Mouse (Mus musculus) splenic B cell, adult 2 months (primary cell): ENCODE data around the gene Fbxo22.
"Not testable (repeated sequence)": the region's sequence is repeated elsewhere in the genome, so short reads cannot be mapped to it uniquely, and the experiment has no call there.

Experiments used
- DNase-seq: peaks from one replicate; pipeline ENCODE4 v3.0.0-alpha.2; 2011; ENCODE audit warnings: low read depth, low spot score
- H3K27me3 ChIP-seq: 2 replicates; pipeline ENCODE4 v1.6.1; 2012; ENCODE audit warnings: mild to moderate bottlenecking, low read length, moderate library complexity, mixed read lengths; ENCODE audit not compliant: control insufficient read depth, poor library complexity, insufficient read depth, severe bottlenecking
- H3K36me3 ChIP-seq: 2 replicates; pipeline ENCODE4 v1.6.1; 2012; ENCODE audit warnings: mild to moderate bottlenecking, low read length, moderate library complexity, mixed read lengths; ENCODE audit not compliant: control insufficient read depth, poor library complexity, insufficient read depth, severe bottlenecking

Fbxo22 gene

DNA sequence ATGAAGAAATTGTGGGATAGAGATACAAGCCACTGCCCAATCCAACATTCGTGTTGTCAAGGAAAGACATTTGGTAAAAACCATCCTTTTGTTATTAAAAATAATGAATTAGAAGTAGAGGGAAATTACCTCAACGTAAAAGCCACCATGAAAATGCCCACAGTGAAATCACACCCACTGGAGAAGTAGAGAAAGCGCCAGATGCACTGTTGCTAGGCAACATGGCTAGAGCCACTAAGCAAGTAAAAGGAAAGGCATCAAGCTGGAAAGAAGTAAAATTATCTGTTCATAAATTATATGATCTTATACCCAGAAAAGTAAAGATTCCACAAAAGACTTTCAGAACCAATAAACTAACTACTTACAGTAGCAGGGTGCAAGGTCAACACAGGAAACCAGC, 17.5 kb downstream of the Fbxo22 start:
- no peak for DNase-seq
- Histone ChIP-seq H3K27me3 (no peaks in the 10 kb centered on the region), H3K36me3 (peaks cover 6% of the 10 kb centered on the region)

DNA sequence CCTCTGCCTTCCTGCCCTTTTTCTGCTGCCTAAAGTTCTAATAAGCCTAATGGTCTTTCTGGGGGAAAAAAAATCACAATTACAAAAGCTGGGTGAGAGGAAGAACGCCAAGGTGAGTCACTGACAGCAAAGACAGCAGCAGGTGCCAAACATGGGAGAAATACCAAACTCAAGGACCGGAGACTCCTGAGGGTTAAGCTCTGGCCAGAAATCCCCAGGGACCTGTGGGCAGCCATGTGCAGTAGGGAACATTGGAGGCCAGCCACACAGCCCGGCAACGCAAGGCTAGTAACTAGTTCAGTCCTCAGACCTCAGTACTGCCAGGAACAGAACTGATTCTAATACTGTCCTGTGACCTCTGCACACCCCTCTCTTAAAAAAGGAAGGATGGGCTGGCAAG, 19.4 kb downstream of the Fbxo22 start:
- Histone ChIP-seq H3K27me3 (no peaks in the 10 kb centered on the region), H3K36me3 (peaks cover 3% of the 10 kb centered on the region)
- DNase-seq = no peak

DNA sequence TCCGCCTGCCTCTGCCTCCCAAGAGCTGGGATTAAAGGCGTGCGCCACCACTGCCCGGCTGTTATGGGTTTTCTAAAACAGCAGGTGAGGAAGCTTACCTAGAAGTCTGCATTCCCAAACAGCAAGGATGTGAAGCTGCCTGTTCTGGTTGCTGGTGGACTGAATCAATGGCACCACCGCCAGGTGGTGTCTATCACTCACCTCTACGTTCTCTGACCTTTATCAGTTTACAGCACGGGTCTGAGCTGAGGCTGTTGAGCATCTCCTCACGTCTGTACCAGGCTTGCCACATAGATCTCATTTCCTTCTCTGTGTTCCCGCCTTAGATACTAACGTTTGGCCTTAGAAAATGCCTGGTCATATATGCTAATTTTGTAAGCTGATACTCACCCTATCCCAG, 20.3 kb downstream of the Fbxo22 start:
- H3K36me3 ChIP-seq = no peaks in the 10 kb centered on the region; the same call in 1 of the 2 replicates
- H3K27me3 ChIP-seq = no peaks in the 10 kb centered on the region
- DNase-seq = no peak

DNA sequence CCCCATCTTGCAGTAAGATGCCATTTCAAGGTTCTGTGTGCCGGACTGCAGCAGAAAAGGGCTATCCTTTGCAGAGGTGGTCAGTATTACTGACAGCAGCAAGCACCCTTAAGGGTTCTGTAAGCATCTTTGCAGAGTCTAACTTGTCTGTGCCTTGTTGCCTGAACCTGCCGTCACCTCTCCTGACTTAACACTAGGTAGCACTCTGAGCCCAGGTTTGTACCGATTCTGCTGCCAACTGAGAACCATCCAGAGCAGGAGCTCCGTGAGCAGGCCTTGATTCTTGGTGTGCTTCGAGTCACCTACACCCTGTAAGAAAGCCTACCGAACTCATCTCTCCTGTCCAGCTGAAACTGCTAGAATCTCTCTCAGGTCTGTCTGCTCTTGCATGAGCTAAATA, 22.8 kb downstream of the Fbxo22 start:
- Histone ChIP-seq H3K27me3 (no peaks in the 10 kb centered on the region), H3K36me3 (no peaks in the 10 kb centered on the region)
- peak; percentile 22 for DNase-seq

DNA sequence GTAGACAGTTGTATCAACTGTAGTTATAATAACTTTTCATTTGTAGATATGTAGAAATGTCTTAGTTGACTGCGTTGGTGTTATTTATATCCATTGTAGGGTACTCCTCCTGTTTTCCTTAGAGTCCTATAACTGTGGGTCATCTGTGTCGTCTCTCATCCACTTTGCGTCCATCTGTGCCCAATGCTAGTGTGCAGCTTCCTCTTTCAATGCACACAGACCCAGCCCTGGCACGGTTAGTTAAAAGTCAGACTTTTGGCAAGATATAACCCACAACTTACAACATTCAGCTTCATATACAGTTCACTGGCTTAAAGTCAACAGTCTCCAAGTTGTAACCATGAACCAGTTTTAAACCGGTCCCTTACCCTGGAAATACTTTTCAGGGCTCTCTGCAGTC, 23.4 kb downstream of the Fbxo22 start:
- H3K36me3 ChIP-seq = no peaks in the 10 kb centered on the region
- no peaks in the 10 kb centered on the region for H3K27me3 ChIP-seq
- DNase-seq = no peak

DNA sequence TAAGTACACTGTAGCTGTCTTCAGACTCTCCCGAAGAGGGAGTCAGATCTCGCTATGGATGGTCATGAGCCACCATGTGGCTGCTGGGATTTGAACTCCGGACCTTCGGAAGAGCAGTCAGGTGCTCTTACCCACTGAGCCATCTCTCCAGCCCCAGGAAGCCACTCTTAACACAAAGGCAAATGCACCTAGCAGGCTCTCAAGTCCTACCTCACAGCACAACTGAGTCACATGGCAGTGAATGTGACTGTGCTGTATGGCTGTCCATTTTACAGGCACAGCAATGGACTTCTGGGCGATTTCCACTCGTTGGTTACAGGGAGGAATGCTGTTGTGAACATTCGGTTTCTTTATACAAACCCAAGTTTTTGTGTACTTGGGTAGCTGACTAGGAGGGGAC, 23.9 kb downstream of the Fbxo22 start:
- DNase-seq = no peak
- Histone ChIP-seq H3K36me3 (no peaks in the 10 kb centered on the region), H3K27me3 (no peaks in the 10 kb centered on the region)

DNA sequence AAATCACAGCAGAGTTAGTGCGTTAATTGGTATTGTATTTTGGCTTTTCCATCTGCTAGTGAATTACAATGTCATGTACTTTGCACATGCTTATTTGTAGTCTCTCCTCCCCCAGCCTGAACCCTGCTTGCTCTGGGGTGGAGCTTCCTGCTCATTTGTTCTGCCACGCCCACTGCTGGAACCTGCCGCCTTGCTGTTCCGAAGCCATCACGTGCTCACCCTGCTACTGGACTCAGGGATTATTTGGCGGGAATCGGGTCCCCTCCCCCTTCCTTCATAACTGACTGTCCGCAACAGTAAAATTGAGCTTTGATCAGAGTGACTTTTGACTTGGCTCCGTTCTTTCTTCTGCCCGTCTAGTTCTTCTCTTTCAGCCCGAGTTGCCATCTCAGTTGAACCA, 24.4 kb downstream of the Fbxo22 start:
- H3K27me3 ChIP-seq, DNase-seq, H3K36me3 ChIP-seq: not testable (repeated sequence)

DNA sequence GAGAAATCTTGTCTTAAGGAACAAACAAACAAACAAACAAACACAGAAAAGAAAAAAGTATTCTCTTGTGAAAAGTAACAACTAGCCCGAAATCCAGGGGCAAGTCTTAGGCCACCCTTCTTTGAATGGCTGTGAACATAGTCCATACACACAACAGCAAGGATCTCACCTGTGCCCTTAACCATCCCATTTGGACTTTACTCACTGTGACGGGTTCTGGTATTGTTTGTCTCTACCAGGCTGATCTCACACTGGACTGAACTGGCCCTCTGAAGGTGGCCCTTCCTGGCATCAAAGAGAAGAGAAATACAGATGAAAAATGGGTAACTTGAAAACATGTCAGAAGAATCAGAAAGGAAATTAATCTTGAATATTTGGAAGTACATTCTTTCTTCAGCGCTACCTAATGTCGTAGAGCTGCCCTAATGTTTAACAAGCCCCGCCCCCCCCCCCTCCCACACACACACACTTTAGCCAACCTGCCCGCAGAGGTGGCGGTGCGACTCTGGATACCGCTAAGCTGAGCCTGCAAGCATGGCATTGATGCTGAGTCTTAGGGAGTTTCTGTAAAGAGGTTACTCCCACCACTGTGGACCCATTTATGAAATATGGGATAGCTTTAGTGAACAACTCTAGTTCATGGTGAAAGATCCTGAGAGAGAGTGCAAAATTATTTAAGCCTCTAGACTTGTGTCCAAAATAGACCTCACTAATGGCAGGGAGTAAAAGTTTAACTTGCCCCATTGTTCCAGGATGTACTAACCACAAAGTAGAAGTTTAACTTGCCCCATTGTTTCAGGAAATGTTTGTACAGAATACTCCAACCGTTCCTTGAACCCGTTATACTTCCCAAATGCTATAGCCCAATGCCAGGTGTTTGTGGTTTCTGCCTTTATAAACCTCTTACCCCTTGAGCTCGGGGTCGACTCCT, 27.8 kb downstream of the Fbxo22 start:
- no peak for DNase-seq
- no peaks in the 10 kb centered on the region for H3K27me3 ChIP-seq
- H3K36me3 ChIP-seq = no peaks in the 10 kb centered on the region

DNA sequence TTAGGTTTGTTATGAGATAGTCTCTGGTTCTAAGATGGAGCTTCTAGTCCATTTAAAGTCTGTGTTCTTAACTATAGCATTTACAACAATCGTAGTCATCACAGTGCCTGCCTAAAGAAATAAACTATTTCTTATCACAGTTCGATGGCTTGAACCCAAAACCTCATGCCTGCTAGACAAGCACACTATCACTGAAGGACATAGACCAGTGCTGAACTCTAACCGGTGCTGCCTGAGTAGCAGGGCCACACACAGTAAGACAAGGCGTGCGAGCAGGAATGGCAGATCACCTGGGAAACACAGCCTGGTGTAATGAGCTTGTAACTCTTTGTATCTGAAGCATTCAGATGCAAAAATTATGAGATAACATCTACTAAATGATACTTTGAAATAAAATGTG, 32.1 kb downstream of the Fbxo22 start:
- H3K36me3 ChIP-seq = no peaks in the 10 kb centered on the region
- DNase-seq = no peak
- no peaks in the 10 kb centered on the region for H3K27me3 ChIP-seq

DNA sequence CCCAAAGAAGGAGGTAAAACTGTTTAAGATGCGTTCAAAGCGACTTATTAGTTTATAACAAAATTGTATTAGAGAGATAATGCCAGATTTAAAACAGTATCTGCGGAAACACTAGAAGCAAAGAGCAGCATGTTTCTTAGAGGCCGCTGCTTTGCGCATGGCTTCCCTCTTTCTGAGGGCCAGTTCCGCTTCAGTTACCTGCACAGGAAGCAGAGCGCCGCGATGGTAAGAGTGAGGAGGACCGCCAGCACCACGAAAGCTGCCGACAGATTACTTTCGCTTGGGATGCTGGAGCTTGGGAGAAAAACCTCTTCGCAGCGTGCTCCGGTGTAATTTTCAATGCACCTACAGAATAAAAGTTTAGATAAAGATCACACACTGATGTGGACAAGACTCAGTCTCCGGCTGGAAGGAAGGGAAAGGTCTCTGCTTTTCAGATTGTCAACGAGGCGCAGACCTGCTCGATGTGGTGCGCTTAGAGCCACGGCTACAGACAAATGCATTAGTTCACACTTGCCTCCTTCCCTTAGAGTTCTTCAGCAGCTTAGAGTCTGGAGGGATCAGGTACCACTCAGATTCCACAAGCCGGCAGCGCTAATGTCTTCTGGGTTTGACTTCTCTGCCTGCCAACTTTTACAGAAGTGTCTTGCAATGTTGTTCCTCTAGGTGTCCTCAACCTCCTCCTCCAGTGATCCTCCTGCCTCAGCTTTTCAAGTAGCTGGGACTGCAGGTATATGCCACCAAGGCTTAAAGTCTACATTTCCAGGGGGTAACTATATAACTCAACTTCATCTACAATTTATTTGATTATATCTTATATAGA, 33.3 kb downstream of the Fbxo22 start:
- H3K27me3 ChIP-seq = no peaks in the 10 kb centered on the region
- H3K36me3 ChIP-seq = no peaks in the 10 kb centered on the region
- peak; percentile 64 for DNase-seq

DNA sequence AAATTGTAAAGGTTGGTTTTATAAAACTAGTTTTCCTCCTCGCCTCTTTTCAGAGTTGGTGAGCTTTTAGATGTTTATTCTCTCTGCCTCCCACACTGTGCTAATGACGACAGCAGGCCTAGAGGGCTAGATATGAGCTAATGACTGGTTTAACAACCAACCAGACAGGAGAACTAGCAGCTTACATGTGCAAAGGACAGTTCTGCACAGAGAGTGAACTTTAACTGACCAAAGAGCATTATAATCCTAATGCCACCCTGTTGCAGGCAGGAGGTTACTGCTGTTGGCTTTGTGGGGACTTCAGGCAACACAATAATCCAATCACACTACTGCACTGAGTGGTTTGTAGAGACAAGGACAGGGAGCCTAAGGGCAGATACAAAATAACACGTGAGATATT, 34.6 kb downstream of the Fbxo22 start:
- Histone ChIP-seq H3K36me3 (no peaks in the 10 kb centered on the region), H3K27me3 (no peaks in the 10 kb centered on the region)
- no peak for DNase-seq

DNA sequence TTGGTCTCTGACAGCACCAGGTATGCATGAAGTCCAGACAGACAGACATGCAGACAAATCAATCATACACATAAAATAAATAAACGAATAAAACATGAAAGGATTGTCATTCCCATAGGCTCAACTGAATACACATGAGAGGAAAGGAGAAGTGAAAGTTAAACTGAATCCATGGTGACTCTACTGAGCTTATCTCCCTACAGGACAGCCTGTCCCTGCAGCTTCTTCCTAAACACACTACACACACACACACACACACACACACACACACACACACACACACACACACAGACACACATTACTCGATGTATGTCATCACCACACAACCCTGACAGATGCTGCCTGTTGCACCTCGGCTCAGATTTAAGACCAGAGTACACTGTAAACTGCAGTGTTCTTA, 35.4 kb downstream of the Fbxo22 start:
- H3K27me3 ChIP-seq = no peaks in the 10 kb centered on the region
- H3K36me3 ChIP-seq = no peaks in the 10 kb centered on the region
- peak; percentile 6 for DNase-seq

DNA sequence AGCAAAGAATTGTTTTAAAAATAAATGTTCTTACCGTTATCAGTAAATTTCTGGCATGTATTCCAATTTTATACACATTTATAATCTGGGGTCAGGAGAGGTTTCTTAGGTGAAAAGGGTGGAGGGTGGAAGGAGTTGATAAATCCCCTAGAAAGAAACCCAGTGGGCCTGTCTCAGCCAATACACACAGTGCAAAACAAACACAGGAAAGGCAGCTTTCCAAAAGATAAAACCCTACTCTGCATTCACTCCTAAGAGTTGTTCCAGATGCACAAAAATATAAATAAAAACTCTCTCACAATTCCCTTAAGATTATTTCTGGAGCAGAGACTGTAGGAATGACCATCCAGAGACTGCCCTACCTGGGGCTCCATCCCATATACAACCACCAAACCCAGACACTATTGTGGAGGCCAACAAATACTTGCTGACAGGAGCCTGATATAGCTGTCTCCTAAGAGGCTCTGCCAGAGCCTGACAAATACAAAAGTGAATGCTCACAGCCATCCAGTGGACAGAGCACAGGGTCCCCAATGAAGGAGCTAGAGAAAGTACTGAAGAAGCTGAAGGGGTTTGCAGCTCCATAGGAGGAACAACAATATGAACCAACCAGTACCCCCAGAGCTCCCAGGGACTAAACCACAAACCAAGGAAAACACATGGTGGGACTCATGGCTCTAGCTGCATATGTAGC, 36.5 kb downstream of the Fbxo22 start:
- not testable (repeated sequence) for H3K36me3 ChIP-seq, DNase-seq, H3K27me3 ChIP-seq

DNA sequence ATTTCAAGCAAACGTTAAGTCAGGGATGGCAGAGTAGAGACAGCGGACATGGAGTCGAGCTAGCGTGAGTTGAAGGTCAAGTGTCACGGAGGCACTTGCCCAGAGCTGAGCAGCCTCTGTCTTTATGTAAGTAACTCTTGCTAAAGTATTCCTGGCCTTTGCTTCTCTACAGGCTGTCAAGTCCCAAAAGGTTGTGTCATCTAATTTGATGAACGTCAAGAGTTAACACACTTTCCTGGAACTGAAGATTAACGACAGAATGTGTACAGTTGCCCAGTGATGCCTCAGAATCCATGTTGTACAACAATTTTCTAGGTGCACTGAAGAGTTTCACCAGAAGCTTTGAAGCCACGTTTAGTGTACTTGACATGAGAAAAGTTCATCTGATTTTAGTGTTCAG, 37.7 kb downstream of the Fbxo22 start:
- no peak for DNase-seq

DNA sequence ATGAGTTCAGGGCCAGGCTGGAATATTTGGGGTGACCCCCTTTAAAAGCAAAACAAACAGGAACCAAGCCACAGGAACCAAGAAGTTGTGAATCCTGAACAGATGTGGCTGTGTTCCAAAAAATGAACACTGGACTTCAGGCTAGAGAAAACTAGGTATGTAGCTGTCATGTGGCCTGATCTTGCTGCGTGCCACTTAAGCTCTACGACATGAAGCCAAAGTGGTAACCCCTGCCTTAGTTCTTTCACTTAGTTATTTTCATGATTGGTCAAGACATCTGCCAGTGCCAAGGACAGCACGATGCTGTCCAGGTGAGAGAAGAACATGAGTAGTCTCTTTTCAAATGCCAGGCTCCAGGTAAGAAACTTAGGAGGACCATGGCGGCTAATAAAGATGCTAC, 38.2 kb downstream of the Fbxo22 start:
- no peaks in the 10 kb centered on the region for H3K27me3 ChIP-seq
- no peak for DNase-seq
- H3K36me3 ChIP-seq = no peaks in the 10 kb centered on the region

More for the DNA sequence above, 37.7 kb downstream of the Fbxo22 start:
- Histone ChIP-seq H3K27me3 (no peaks in the 10 kb centered on the region), H3K36me3 (no peaks in the 10 kb centered on the region)
